Mouse (Mus musculus) cerebellum, postnatal 25 days (tissue): ENCODE measurements around the gene Dlx6.

ENCODE experiments used
- DNase-seq, 2 experiments: peaks; one replicate each; pipeline ENCODE4 v3.0.0; 2021; ENCODE audit warnings: mixed read lengths in 2 of 2

Dlx6 gene

GRCm38 (mm10) chr6:6877981-6878840, 15.1 kb downstream of the Dlx6 start:
- no peak for DNase-seq

DNA sequence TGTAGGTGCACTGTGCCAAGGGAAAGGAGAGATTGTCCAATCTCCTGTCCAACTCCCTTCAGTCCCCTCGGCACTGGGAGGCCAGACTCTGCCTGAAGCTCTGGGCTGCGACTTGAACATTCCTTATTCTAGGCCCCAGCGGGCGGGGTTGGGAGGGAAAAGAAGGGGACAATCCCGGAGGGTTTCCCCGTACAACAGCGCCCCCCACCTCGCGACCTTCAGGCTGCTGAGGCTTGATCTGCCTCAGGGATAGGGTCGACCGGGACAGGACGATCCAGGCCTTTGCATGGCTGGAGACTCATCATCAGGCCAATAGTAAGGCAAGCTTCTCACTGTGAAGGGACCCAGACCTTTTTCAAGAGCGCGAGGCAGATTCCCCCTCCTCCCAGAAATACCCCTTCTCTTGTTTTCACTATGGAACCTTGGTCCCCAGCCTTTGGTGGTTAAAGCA, 15.7 kb downstream of the Dlx6 start:
- no peak for DNase-seq

- DNase-seq = peak in 1 of 2 experiments; percentile 35
Observed at GRCm38 (mm10) chr6:6879371-6880325, 16.5 kb downstream of the Dlx6 start.

- DNase-seq = no peak
Observed at GRCm38 (mm10) chr6:6880361-6881114, 17.4 kb downstream of the Dlx6 start.

DNA sequence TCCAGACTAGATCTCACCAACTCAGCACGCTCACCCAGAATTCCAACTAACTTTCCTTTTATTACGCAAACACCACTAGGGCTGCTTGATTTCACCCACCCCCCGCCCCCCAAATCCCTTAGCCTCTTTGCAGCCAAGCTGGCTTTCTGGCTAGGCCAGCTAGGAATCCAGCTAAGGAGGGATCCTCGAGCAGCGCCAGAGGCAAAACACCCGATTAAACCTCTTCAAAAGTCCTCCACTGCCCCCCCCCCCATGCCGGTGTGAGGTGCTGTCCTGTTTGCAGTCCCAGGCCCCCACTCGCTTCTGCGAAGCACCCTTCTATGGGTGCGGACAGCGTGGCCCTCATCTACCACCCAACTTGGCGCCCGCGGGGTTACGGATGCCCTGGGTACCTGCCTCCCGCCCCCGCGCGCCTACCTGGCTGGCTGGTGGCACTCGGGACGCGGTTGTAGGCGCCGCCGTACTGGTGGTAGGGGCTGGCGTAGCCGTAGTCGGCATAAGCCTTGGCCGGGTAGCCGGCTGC, 18.0 kb downstream of the Dlx6 start:
- no peak for DNase-seq

DNA sequence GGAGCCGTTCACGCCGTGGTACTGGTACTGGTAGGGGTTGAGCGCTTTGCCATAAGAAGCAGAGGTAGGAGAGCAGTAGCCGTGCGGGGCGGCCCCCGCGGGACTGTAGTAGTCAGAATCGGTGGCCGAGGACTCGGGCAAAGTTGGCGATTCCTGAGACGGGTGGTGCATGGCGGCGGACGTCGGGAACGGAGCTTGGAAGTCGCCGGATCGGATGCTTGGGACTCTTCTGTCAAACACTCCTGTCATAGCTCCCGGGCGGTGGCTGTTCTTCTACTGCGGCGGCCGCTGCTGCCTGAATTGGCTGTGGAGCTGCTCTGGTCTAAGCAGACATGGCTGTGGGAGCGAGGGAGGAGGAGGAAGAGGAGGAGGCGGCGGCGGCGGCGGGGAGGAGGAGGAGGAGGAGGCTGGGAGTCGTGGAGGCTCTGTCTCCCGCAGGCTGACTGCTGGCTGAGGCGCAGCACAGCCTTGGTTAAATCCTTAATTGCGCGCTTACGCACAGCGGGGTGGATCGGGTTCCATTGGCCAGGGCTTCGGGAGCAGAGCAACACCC, 18.6 kb downstream of the Dlx6 start, which contains the start of gene Dlx5:
TSS of gene Dlx5 (minus strand) at position 448 of the 553 bp plus-strand sequence.
- peak in 1 of 2 experiments; percentile 40 for DNase-seq

DNA sequence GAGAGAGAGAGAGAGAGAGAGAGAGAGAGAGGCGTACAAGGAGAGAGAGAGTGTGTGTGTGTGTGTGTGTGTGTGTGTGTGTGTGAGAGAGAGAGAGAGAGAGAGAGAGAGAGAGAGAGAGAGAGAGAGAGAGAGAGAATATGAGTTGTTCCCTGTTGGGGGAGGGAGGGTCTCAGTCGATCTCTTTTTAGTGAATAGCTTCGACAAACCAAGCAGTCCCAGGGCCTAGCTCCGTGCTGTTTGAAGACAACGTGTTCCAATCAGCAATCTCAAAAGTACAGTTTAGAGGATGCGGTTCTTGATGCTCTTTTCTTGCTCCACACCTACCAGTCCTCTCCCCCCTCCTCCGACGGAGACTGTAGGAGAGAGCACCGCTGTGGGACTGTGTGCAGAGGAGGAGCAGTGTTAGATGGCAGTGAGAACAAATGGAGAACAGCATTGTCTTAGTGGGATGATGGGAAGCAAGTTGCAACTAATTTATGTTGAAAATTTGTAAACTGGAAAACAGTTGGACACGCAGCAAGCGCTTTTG, 19.2 kb downstream of the Dlx6 start:
- no peak for DNase-seq

- peak; percentile 39 to 71 for DNase-seq
Observed at GRCm38 (mm10) chr6:6884897-6885296, 21.8 kb downstream of the Dlx6 start.

DNA sequence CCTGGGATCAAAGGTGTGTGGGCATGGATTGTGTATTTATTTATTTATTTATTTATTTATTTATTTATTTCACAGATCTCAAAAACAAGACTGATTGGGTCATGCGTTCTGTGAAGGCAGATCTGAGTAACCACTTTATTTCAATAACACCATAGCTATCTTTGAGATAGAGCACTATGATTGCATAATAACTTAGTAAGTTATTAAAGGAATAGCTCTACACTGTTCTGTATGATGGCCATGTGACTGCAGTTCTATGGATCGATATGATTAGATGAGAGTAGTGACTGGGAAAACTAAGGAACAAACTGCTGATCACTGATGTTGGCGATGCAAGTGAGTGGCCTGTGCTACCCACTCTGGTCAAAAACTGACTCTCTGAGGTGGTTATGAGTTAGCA, 23.1 kb downstream of the Dlx6 start:
- DNase-seq = no peak

GRCm38 (mm10) chr6:6890047-6890446, 26.9 kb downstream of the Dlx6 start:
- no peak for DNase-seq

GRCm38 (mm10) chr6:6909586-6909985, 46.5 kb downstream of the Dlx6 start:
- DNase-seq = no peak

- no peak for DNase-seq
Observed at GRCm38 (mm10) chr6:6914304-6914703, 51.2 kb downstream of the Dlx6 start.

- DNase-seq = peak; percentile 12 to 53
Observed at GRCm38 (mm10) chr6:6914849-6915525, 51.9 kb downstream of the Dlx6 start.

GRCm38 (mm10) chr6:6915526-6915915, 52.4 kb downstream of the Dlx6 start:
- DNase-seq = no peak

- no peak for DNase-seq
Observed at GRCm38 (mm10) chr6:6917334-6917733, 54.2 kb downstream of the Dlx6 start.
